Mouse (Mus musculus) ES-Bruce4 (cell line): ENCODE measurements around the gene Hdac9.

Experiments used
- CTCF ChIP-seq: IDR thresholded peaks from one replicate; pipeline ENCODE4 v1.8.1; 2011; ENCODE audit warnings: low read depth, low read length
- EP300 ChIP-seq: IDR thresholded peaks from 2 replicates; pipeline ENCODE4 v1.6.1; 2011; ENCODE audit warnings: low read depth, low read length; ENCODE audit not compliant: insufficient read depth
- POLR2A ChIP-seq: IDR thresholded peaks from one replicate; pipeline ENCODE4 v1.8.1; 2011; ENCODE audit warnings: low read length; ENCODE audit not compliant: insufficient read depth

- TF ChIP-seq CTCF (no peak), POLR2A (no peak), EP300 (no peak)
Observed at GRCm38 (mm10) chr12:34155740-34156139, 761.2 kb downstream of the Hdac9 start.
